Mouse (Mus musculus): Measurements from ENCODE around the gene Mrln.
"Not testable (repeated sequence)": the region's sequence is repeated elsewhere in the genome, so short reads cannot be mapped to it uniquely, and the experiment has no call there.

The Mrln gene

GRCm38 (mm10) chr10:70195279-70195678 is 9.2 kb upstream of the Mrln start:
- no peak for DNase-seq (ENCODE audit: low spot score in 2 of 2)

- no peak for DNase-seq (ENCODE audit: low spot score in 2 of 2)
These were observed 8.7 kb upstream of the Mrln start for GRCm38 (mm10) chr10:70195786-70196185.

GRCm38 (mm10) chr10:70196666-70197065 is 7.8 kb upstream of the Mrln start:
- no peak for DNase-seq (ENCODE audit: low spot score in 2 of 2)

GRCm38 (mm10) chr10:70197601-70198000 is 6.9 kb upstream of the Mrln start:
- no peak for DNase-seq (ENCODE audit: low spot score in 2 of 2)

GRCm38 (mm10) chr10:70198012-70198411 is 6.5 kb upstream of the Mrln start:
- no peak for DNase-seq (ENCODE audit: low spot score in 2 of 2)

GRCm38 (mm10) chr10:70198951-70199463 is 5.5 kb upstream of the Mrln start:
- DNase-seq (ENCODE audit: low spot score in 2 of 2), result no peak

- no peak for DNase-seq (ENCODE audit: low spot score in 2 of 2)
These were observed 4.8 kb upstream of the Mrln start for GRCm38 (mm10) chr10:70199466-70200210.

GRCm38 (mm10) chr10:70200889-70201500 is 3.5 kb upstream of the Mrln start:
- DNase-seq (ENCODE audit: low spot score in 2 of 2), result no peak

- DNase-seq (ENCODE audit: low spot score in 2 of 2), result no peak
These were observed 6.8 kb downstream of the Mrln start for GRCm38 (mm10) chr10:70211281-70211680.

- DNase-seq (ENCODE audit: low spot score in 2 of 2), result no peak
These were observed 16.5 kb downstream of the Mrln start for GRCm38 (mm10) chr10:70220971-70221370.

- DNase-seq (ENCODE audit: low spot score in 2 of 2), result not testable (repeated sequence)
These were observed 17.8 kb downstream of the Mrln start for GRCm38 (mm10) chr10:70222231-70222630.

GRCm38 (mm10) chr10:70224571-70224970 is 20.1 kb downstream of the Mrln start:
- no peak for DNase-seq (ENCODE audit: low spot score in 2 of 2)

- DNase-seq (ENCODE audit: low spot score in 2 of 2), result no peak
These were observed 21.3 kb downstream of the Mrln start for GRCm38 (mm10) chr10:70225760-70226159.

GRCm38 (mm10) chr10:70226608-70227007 is 22.1 kb downstream of the Mrln start:
- no peak for DNase-seq (ENCODE audit: low spot score in 2 of 2)

GRCm38 (mm10) chr10:70230352-70230751 is 25.9 kb downstream of the Mrln start:
- DNase-seq (ENCODE audit: low spot score in 2 of 2), result no peak

GRCm38 (mm10) chr10:70237936-70238335 is 33.5 kb downstream of the Mrln start:
- DNase-seq (ENCODE audit: low spot score in 2 of 2), result no peak

- no peak for DNase-seq (ENCODE audit: low spot score in 2 of 2)
These were observed 38.4 kb downstream of the Mrln start for GRCm38 (mm10) chr10:70242751-70243444.

- peak in 1 of 2 experiments; percentile 45 for DNase-seq (ENCODE audit: low spot score in 2 of 2)
These were observed 40.6 kb downstream of the Mrln start, which contains the start of gene Slc16a9 for GRCm38 (mm10) chr10:70244921-70245558. TSS of gene Slc16a9 (plus strand) at chr10:70245100.

- DNase-seq (ENCODE audit: low spot score in 2 of 2), result no peak
These were observed 41.1 kb downstream of the Mrln start for GRCm38 (mm10) chr10:70245559-70245945.

- DNase-seq (ENCODE audit: low spot score in 2 of 2), result no peak
These were observed 41.6 kb downstream of the Mrln start for GRCm38 (mm10) chr10:70246076-70246475.

- no peak for DNase-seq (ENCODE audit: low spot score in 2 of 2)
These were observed 45.9 kb downstream of the Mrln start for GRCm38 (mm10) chr10:70250354-70250753.

- DNase-seq (ENCODE audit: low spot score in 2 of 2), result no peak
These were observed 46.3 kb downstream of the Mrln start for GRCm38 (mm10) chr10:70250766-70251165.
